Mouse (Mus musculus): Measurements from ENCODE around the gene Gh.

The Gh gene

DNA sequence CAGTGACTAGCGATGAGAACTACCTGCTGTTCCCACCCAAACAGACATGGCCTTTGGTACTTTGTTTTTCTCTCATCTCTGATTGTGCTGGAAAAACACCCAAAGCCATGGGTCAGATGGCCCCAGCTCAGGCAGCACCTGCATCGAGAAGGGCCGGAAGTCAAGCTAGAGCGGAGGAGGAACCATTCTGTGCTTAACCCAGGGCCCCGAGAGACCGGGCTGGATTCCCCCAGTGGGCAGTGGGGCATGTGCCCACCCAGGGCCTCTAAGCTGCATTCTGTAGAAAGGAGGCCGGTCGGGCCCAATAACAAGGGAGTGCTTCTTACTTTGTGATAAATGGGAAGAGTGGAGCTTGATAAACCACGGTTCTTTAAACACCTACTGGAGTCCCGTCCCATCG is 6.5 kb upstream of the Gh start:
- DNase-seq (ENCODE audit: low read depth, low spot score): no peak

GRCm38 (mm10) chr11:106307432-106307831 is 5.8 kb upstream of the Gh start:
- DNase-seq (ENCODE audit: low read depth, low spot score): no peak

- DNase-seq (ENCODE audit: low read depth, low spot score): no peak
These were observed 5.1 kb upstream of the Gh start for GRCm38 (mm10) chr11:106306758-106307157.

- DNase-seq (ENCODE audit: low read depth, low spot score): no peak
These were observed 4.4 kb upstream of the Gh start for GRCm38 (mm10) chr11:106306065-106306385.

DNA sequence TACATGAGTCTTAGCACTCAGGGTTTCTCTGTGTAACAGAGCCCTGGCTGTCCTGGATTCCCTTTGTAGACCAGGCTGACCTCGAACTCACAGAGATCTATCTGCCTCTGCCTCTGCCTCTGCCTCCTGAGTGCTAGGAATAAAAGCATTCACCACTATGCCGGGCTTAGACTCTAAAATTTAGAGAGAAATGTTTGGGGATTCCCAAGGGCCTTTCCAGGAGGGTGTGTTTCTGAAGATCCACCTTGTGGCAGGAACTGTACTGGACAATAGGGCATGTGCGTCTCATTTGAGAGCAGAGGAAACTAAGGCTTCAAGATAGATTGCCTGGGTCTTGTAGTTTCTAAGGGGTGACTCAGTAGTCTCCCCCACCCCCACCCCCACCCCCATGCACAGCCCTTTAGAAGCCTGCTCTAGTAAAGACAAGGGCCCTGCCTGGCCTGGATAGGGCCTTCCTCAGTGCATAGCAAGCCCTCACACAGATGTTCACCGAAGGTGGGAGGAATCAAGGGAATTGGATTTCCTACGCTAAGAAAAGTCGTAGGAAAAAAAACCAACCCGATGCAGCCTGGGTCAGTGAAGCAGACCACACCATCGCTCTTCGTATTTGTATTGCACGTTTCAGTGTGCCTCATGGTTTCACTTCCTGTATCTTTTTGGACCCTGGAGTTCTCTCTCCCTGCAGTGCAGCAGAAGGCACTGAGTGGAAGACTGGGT is 3.8 kb upstream of the Gh start:
- no peak for DNase-seq (ENCODE audit: low read depth, low spot score)

DNA sequence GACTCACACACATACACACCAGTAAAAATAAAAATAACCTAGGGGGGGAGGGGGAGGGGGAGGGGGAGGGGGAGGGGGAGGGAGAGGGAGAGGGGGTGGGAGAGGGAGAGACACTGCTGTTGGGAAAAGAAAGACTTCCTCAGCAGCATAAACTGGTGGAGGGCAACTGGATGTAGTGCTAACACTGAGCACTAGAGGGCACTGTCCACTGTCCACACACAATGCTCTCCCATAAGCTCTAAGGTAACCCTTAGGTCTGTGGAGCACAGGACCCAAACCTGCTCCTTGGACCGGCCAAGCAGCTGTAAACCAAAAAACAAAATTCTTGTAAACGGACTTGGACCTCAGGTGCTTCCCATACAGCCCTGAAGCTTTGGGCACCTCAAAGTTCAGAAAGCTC is 969 bp upstream of the Gh start:
- DNase-seq (ENCODE audit: low read depth, low spot score): peak; percentile 89

- DNase-seq (ENCODE audit: low read depth, low spot score): no peak
These were observed 9.8 kb downstream of the Gh start for GRCm38 (mm10) chr11:106291861-106292260.

DNA sequence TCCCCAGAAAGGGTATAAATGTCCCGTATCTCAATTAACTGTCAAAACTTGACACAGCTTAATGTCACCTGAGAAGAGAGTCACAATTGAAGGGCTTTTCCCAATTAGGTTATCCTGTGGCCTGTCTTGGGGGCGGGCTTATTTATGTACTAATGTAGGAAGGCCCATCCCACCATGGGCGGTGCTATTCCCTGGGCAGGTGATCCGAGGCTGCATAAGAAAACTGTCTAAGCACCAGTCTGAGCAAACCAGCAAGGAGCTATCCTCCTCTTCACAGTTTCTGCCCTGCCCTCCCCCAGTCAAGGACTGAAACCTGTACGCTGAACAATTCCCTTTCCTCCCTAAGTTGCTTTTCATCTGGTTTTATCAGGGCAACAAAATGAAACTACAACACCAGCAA is 11.3 kb downstream of the Gh start:
- DNase-seq (ENCODE audit: low read depth, low spot score): no peak

GRCm38 (mm10) chr11:106289369-106289768 is 12.3 kb downstream of the Gh start:
- no peak for DNase-seq (ENCODE audit: low read depth, low spot score)

DNA sequence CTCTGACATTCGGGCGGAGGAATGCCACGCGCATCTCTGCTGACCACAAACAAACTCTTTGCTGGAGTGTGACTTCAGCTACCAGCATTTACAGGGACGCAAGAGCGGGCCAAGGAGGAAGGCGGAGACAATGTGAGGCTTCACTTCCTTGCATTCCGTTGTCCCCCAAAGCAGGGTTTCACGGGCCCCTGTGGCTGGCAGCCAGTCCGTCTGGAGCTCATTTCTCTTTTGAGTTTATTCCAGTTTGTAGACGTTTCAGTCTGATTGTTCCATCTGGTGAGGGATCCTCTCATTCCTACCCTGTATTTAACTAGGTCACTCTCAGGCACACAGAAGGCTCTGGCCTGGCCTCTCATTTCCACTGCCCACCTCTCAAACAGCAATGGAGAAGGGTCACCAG is 14.7 kb downstream of the Gh start:
- no peak for DNase-seq (ENCODE audit: low read depth, low spot score)

- no peak for DNase-seq (ENCODE audit: low read depth, low spot score)
These were observed 15.5 kb downstream of the Gh start for GRCm38 (mm10) chr11:106286206-106286605.

DNA sequence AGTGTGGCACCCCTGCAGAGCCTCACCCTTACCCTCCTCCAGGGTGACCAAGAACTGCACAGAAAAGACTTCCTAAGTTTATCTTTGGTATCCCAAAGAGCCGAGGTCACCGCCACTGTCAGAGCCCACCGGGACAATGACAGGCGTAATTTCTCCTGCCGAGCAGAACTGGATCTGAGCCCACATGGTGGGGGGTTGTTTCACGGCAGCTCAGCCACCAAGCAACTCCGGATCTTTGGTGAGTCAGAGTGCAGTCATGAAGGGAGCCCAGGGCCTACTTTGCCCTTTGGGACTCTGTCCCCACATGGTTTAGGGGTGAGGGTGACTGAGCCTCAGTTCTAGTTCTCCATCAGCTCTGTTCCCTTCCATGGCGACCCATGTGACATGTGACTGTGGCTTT is 17.5 kb downstream of the Gh start:
- no peak for DNase-seq (ENCODE audit: low read depth, low spot score)

GRCm38 (mm10) chr11:106283371-106283770 is 18.3 kb downstream of the Gh start:
- no peak for DNase-seq (ENCODE audit: low read depth, low spot score)

GRCm38 (mm10) chr11:106282452-106282851 is 19.2 kb downstream of the Gh start:
- no peak for DNase-seq (ENCODE audit: low read depth, low spot score)

- DNase-seq (ENCODE audit: low read depth, low spot score): peak; percentile 98
These were observed 25.2 kb downstream of the Gh start, which contains the start of gene Tcam1 for GRCm38 (mm10) chr11:106276454-106276853. Tcam1 (plus strand) TSS chr11:106276672.

- DNase-seq (ENCODE audit: low read depth, low spot score): no peak
These were observed 26.7 kb downstream of the Gh start for GRCm38 (mm10) chr11:106274971-106275411.

GRCm38 (mm10) chr11:106274374-106274773 is 27.3 kb downstream of the Gh start:
- no peak for DNase-seq (ENCODE audit: low read depth, low spot score)

DNA sequence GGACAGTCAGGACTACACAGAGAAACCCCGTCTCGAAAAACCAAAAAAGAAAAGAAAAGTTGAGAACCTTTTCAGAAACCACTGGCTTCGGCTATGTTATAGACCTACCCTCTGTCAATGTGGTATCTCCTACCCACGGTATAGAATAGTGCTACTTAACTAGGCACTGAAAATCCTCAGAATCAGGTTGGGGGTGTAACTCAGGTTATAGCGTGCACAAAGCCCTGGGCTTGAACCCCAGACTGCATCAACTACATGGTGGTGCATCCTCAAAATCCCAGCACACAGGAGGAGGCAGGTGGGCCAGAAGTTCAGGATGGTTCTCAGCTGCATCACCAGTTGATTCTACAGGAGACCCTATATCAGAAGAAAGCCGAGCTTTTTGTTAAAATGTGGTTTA is 27.9 kb downstream of the Gh start:
- no peak for DNase-seq (ENCODE audit: low read depth, low spot score)

DNA sequence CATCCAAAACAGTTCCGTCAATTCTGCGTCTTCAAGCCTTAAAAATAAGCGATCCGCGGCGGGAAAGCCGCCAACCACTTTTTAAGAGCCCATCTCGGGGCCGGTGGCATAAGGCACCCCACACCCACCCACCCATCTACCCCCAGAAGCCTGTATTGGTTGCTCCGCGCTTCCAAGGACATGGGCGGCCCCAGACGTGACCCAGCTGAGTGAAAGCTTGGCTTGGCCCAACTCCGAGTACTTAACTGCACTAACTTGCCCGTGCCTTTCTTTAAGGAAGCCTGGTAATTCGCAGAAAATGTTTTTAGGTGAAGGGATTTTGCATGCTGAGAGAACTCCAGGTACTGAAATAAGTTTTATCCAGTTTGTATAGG is 28.4 kb downstream of the Gh start:
- DNase-seq (ENCODE audit: low read depth, low spot score): no peak

DNA sequence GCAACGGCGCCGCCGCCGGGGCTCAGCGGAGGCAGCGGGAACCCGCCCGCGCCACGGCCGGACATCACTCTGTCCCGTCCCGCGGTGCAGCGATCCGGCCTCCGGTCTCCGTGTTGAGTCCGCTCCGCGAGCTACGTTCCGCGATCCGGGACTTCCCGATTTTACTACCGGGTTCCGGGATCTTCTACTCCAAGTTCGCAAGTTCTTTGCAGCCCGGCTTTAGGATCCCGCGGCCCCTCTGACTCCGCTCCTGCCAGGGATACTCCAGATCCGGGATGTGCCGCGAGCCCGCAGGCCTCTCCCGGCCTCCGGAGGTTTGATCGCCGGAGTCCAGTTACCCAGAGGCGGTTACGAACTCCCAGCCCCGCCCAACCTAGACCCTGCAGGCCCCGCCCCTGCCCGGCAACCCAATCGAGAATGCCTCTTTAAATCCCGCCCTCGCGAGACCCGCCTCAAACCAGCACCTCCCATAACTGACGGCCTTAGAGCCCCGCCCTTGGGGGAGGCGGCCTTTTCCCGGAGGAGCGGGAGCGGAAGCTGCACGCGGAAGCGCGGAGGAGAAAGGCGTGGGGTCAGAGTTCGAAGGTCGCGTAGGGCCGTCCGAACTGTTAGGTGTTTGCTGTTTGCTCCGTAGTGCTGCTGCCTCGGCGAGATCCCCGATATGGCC is 28.9 kb downstream of the Gh start, which contains the start of gene Smarcd2:
Gene Smarcd2 (minus strand): TSS at position 329 of the 667 bp plus-strand sequence.
- peak; percentile 97 for DNase-seq (ENCODE audit: low read depth, low spot score)

GRCm38 (mm10) chr11:106271794-106272643 is 29.6 kb downstream of the Gh start:
- no peak for DNase-seq (ENCODE audit: low read depth, low spot score)

DNA sequence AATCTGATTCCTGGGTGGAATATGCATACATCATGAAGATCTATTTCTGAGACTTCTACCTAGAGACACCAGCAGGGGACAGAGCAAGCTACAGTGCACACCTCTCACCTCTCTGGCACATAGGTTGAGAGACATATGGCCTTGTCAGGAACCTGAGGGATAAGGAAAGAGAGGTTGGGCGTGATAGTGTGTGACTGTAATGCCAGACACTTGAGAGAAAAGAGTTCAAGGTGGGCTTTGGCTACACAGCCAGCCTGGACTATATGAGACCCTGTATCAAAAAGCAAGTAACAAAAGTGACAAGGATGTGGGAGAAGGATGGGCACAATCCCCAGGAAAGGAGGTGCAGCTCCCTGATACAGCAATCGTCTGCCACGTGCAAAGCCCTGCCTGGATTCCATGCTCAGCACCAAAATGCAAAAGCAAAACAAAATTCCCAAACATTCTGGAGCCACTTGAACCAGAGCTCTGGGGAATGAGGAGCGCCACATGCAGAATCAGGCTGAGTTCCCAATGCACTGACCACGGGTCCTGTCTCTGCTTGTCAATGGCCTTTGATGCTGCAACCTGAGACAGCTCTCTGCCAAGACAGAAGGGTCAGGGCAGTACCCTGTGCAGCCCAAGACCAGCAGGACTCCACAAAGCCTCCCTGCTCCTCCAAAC is 30.4 kb downstream of the Gh start:
- DNase-seq (ENCODE audit: low read depth, low spot score): no peak
